Mouse (Mus musculus): ENCODE results near the gene Fhod1. TPM values are rescaled to one million over a fixed set of nuclear protein-coding genes. Genes with fewer than 3 reads are reported as not detected.
A peak's percentile ranks its signal among the peaks of the same experiment; 100 is the strongest.

Fhod1 gene
- 6.4 and 6.9 TPM in 2 replicates for total RNA-seq (2014; rRNA removed; ENCODE audit: low replicate concordance)
- 0.70 and 0.72 TPM in 2 replicates for polyA plus RNA-seq (2015; fragmentation: Nextera tagmentation; extraction: Ambion mirVana)

DNA sequence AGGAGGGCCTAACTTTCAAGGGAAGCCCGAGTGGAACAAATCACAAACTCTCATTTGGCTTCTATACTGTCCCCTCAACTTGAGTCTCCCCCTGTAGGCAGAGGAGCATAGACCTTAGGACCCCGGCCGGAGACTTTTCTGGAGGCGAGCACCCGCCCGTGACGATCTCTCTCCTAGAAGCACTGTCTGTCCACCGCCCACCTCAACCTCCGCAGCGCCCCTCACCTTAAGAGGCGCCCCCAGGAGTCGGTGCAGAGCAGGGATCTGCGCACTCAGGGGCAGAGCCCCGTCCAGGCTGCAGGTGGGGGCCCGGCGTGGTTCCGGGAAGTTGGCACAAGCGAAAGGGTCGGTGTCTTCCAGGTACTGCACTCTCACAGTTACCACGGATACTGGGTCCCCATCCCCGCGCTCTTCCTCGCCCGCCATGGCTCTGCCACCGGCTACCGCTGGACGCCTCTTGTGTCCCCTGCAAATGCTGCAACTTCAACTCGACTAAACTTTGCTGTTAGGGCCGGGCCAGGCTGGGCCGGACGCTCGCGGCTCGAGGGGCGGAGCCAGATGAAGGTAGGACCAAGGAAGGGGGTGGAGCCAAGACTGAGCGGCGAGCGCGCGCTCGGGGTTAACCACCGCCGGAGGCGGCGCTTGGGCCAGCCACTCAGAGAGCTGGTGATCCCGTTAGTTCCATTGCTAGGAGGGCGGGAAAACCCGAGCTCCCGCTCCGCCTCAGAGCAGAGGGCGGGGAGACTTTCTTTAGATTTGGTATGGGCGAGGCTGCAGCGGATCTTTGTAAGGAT is at the start of gene Fhod1:
TSS of gene Fhod1 (minus strand) at position 526 of the 794 bp plus-strand sequence.
- peak within 1 kb of the TSS; percentile 76 for H3K27ac ChIP-seq (ENCODE audit: low read depth)
- under 1% methylated on average over 53 of the region's 53 CpGs for WGBS
- H3K9ac ChIP-seq (replicated peaks; ENCODE audit: low read depth, low read length), result peak within 1 kb of the TSS; percentile 67
- peaks cover 34% of the 10 kb centered on the region for H3K4me1 ChIP-seq (ENCODE audit: control insufficient read depth, insufficient read depth)
- H3K4me2 ChIP-seq (ENCODE audit: low read depth, low read length), result peak within 1 kb of the TSS; percentile 95
- no peaks in the 10 kb centered on the region for H3K27me3 ChIP-seq (ENCODE audit: control insufficient read depth, insufficient read depth, low read length)
- H3K36me3 ChIP-seq (replicated peaks; ENCODE audit: control insufficient read depth, insufficient read depth, low read length), result no peaks in the 10 kb centered on the region
- peak; percentile 85 for ATAC-seq (ENCODE audit: insufficient read depth, low read depth)
- TF ChIP-seq CTCF (IDR thresholded peaks at IDR 0.05; ENCODE audit: low read depth) (no peak), EP300 (IDR thresholded peaks at IDR 0.05; ENCODE audit: low read depth) (no peak)
- peak; percentile 97 for DNase-seq (ENCODE audit: low spot score)
- peak within 1 kb of the TSS; percentile 79 for H3K4me3 ChIP-seq (ENCODE audit: low read depth, low read length)
- H3K9me3 ChIP-seq (replicated peaks; ENCODE audit: control insufficient read depth, low read length), result no peaks in the 10 kb centered on the region

DNA sequence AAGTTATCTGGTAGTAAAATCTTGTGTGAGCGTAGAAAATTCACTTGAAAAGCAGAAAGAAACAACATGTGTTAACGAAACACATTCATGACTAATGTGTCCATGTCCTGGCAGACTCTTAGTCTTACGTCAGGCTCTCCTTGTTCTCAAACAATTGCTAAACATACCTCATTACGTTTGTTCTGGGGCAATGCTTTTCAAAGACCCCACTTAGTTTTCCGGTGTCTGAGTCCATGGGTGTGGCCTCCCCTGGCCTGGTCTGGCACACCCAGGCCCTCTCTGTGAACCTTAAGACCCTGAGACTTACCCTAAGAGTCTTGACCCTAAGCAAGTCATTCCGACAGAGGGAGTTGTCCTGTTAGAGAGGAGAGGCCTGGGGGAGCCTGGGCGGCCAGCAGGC is 46.2 kb upstream of the Fhod1 start:
- no peak overlapping the region for H3K27ac ChIP-seq (ENCODE audit: low read depth)
- H3K9ac ChIP-seq (replicated peaks; ENCODE audit: low read depth, low read length), result no peak overlapping the region
- peaks cover 20% of the 10 kb centered on the region for H3K27me3 ChIP-seq (ENCODE audit: control insufficient read depth, insufficient read depth, low read length)
- no peak for ATAC-seq (ENCODE audit: insufficient read depth, low read depth)
- H3K4me1 ChIP-seq (ENCODE audit: control insufficient read depth, insufficient read depth), result no peaks in the 10 kb centered on the region
- H3K4me2 ChIP-seq (ENCODE audit: low read depth, low read length), result no peak overlapping the region
- H3K9me3 ChIP-seq (replicated peaks; ENCODE audit: control insufficient read depth, low read length), result no peaks in the 10 kb centered on the region
- WGBS, result 82% methylated on average over 7 of the region's 7 CpGs
- no peak for TF ChIP-seq EP300 (IDR thresholded peaks at IDR 0.05; ENCODE audit: low read depth)
- TF ChIP-seq CTCF (IDR thresholded peaks at IDR 0.05; ENCODE audit: low read depth), result no peak
- no peaks in the 10 kb centered on the region for H3K36me3 ChIP-seq (replicated peaks; ENCODE audit: control insufficient read depth, insufficient read depth, low read length)
- DNase-seq (ENCODE audit: low spot score), result no peak
- no peak overlapping the region for H3K4me3 ChIP-seq (ENCODE audit: low read depth, low read length)

DNA sequence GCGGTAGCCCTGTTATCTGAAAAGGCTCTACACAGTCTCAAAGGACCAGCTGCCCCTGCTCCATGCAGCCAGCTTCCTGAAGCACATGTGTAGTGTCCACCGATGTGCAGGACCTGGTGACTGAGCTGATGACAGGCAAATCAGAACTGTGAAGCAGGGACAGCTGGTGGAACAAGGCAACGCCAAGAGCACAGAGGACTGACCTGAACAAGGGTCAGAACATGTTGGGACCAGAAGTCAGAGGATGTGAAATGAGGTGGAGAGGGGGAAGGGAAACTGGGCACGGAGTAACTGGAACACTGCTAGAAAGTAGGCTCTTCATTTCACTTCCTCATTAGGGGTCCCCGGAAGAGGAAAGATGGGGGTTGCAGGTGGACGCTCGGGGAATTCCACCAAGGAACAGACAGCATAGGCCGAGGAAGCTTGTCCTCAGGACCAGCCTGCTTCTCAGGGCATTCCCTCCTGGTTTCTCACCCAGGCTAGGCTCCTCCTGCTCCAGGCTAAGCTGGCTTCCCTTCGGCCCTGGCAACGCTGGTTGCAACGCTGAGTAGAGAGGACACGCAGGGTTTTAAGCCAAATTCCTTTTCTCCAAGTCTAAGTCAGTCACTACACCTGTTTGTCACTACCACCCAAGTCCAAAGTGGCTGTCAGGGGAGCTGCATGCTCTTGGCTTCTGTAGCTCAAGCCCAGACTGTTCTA is 45.5 kb upstream of the Fhod1 start:
- Histone ChIP-seq H3K4me1 (ENCODE audit: control insufficient read depth, insufficient read depth) (peaks cover 2% of the 10 kb centered on the region; the same call in 1 of the 2 replicates), H3K27me3 (ENCODE audit: control insufficient read depth, insufficient read depth, low read length) (peaks cover 20% of the 10 kb centered on the region), H3K36me3 (replicated peaks; ENCODE audit: control insufficient read depth, insufficient read depth, low read length) (no peaks in the 10 kb centered on the region), H3K9me3 (replicated peaks; ENCODE audit: control insufficient read depth, low read length) (no peaks in the 10 kb centered on the region), H3K27ac (ENCODE audit: low read depth) (no peak overlapping the region), H3K4me3 (ENCODE audit: low read depth, low read length) (no peak overlapping the region), H3K9ac (replicated peaks; ENCODE audit: low read depth, low read length) (no peak overlapping the region), H3K4me2 (ENCODE audit: low read depth, low read length) (no peak overlapping the region)
- DNase-seq (ENCODE audit: low spot score), result peak; percentile 59
- peak; percentile 94 for ATAC-seq (ENCODE audit: insufficient read depth, low read depth)
- WGBS, result 58% methylated on average over 12 of the region's 12 CpGs
- peak; percentile 70; the same call in 1 of the 2 replicates for TF ChIP-seq EP300 (IDR thresholded peaks at IDR 0.05; ENCODE audit: low read depth)
- no peak for TF ChIP-seq CTCF (IDR thresholded peaks at IDR 0.05; ENCODE audit: low read depth)

DNA sequence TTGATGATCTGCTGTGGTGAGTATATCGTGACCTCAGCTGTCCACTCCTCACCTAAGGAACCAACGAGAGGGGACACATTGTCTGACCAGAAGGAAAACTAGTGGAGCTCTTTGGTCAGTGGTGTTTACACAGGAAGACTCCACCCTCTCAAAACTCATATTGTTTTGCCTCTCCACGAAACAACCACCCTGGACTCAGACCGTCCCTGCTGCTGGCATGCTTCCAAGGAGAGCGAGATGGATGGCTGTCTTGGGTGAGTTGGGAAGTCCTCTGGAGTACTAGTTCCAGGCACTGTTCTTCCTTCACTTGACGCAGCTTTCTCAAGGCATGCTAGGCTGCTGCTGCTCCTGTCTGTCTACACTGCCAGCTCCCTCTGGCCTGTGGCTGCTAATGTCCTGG is 41.3 kb upstream of the Fhod1 start:
- no peaks in the 10 kb centered on the region for H3K9me3 ChIP-seq (replicated peaks; ENCODE audit: control insufficient read depth, low read length)
- 60% methylated on average over 6 of the region's 6 CpGs for WGBS
- no peak for TF ChIP-seq CTCF (IDR thresholded peaks at IDR 0.05; ENCODE audit: low read depth)
- TF ChIP-seq EP300 (IDR thresholded peaks at IDR 0.05; ENCODE audit: low read depth), result no peak
- H3K27ac ChIP-seq (ENCODE audit: low read depth), result no peak overlapping the region
- H3K27me3 ChIP-seq (ENCODE audit: control insufficient read depth, insufficient read depth, low read length), result peaks cover 10% of the 10 kb centered on the region
- no peak overlapping the region for H3K4me3 ChIP-seq (ENCODE audit: low read depth, low read length)
- no peaks in the 10 kb centered on the region for H3K36me3 ChIP-seq (replicated peaks; ENCODE audit: control insufficient read depth, insufficient read depth, low read length)
- no peak for ATAC-seq (ENCODE audit: insufficient read depth, low read depth)
- no peak overlapping the region for H3K9ac ChIP-seq (replicated peaks; ENCODE audit: low read depth, low read length)
- DNase-seq (ENCODE audit: low spot score), result no peak
- H3K4me1 ChIP-seq (ENCODE audit: control insufficient read depth, insufficient read depth), result peaks cover 17% of the 10 kb centered on the region
- no peak overlapping the region for H3K4me2 ChIP-seq (ENCODE audit: low read depth, low read length)

DNA sequence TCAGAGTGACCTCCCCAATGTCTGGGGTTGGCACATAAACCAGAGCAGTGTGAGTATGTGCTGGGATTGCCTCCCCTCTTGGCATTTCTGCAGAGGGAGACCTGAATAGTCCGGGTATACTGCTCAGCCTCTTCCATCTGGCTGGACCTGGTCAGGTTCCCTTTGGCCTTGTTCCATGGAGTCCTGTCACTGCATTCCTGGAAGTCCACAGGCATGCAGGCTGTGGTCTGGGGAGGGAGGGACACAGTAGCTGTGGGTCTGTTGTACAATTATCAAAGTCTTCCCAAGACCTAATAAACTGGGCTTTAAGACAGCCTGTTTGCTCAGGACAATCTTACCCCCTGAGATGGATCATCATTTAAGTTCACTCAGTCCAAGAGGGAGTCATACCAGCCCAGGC is 39.4 kb upstream of the Fhod1 start:
- Histone ChIP-seq H3K4me1 (ENCODE audit: control insufficient read depth, insufficient read depth) (peaks cover 17% of the 10 kb centered on the region), H3K27me3 (ENCODE audit: control insufficient read depth, insufficient read depth, low read length) (peaks cover 10% of the 10 kb centered on the region), H3K27ac (ENCODE audit: low read depth) (no peak overlapping the region; the same call in 1 of the 2 replicates), H3K4me3 (ENCODE audit: low read depth, low read length) (no peak overlapping the region), H3K36me3 (replicated peaks; ENCODE audit: control insufficient read depth, insufficient read depth, low read length) (no peaks in the 10 kb centered on the region), H3K9me3 (replicated peaks; ENCODE audit: control insufficient read depth, low read length) (no peaks in the 10 kb centered on the region), H3K9ac (replicated peaks; ENCODE audit: low read depth, low read length) (no peak overlapping the region), H3K4me2 (ENCODE audit: low read depth, low read length) (no peak overlapping the region)
- DNase-seq (ENCODE audit: low spot score), result peak; percentile 30
- WGBS, result 37% methylated on average over 1 of the region's 1 CpGs
- peak; percentile 73 for ATAC-seq (ENCODE audit: insufficient read depth, low read depth)
- TF ChIP-seq EP300 (IDR thresholded peaks at IDR 0.05; ENCODE audit: low read depth) (no peak), CTCF (IDR thresholded peaks at IDR 0.05; ENCODE audit: low read depth) (no peak)
